Mouse (Mus musculus): ENCODE results near the gene Susd4. TPM values are rescaled to one million over a fixed set of nuclear protein-coding genes. Genes with fewer than 3 reads are reported as not detected.

Susd4 gene
- total and polyA plus RNA-seq, 3 experiments, result not detected

DNA sequence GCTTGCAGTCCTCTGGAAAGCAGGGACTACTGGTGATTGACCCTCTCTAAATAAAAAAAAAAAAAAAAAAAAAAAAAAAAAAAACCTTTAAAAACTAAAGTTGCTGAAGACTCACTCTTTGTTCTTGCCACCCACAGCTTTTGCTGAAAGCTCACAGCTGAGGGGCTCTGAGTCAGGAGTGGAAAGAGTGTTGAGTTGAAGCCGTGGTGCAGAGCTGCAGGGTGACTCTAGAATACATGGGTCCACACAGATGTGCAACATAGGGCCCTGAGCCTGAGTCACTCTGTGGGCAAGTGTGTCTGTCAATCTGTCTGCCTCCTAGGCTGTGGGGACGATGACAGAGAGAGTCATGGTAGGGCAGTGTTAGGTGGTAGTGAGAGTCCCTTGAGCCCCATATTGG, 119.0 kb downstream of the Susd4 start:
- Histone ChIP-seq H3K9me3 (replicated peaks) (peaks cover 85% of the 10 kb centered on the region), H3K27me3 (ENCODE audit: insufficient read depth, low read length) (no peaks in the 10 kb centered on the region), H3K4me3 (ENCODE audit: low read depth, low read length) (no peak overlapping the region), H3K36me3 (replicated peaks) (no peaks in the 10 kb centered on the region), H3K4me1 (ENCODE audit: insufficient read depth, low read depth, low read length) (no peaks in the 10 kb centered on the region)
- TF ChIP-seq GATA1 (IDR thresholded peaks at IDR 0.05; ENCODE audit: borderline replicate concordance, low read length) (no peak), CTCF (IDR thresholded peaks at IDR 0.05; ENCODE audit: low read depth, low read length) (no peak), TAL1 (conservative IDR thresholded peaks at IDR 0.05; ENCODE audit: low read depth, low read length) (no peak), GATA2 (IDR thresholded peaks at IDR 0.05; ENCODE audit: borderline replicate concordance, low read depth, low read length) (no peak), POLR2AphosphoS5 (IDR thresholded peaks at IDR 0.05; ENCODE audit: insufficient replicate concordance, low read depth, low read length) (no peak)
- DNase-seq (ENCODE audit: low spot score), result no peak
- ATAC-seq (ENCODE audit: extremely low read depth, insufficient number of reproducible peaks, low FRiP score, poor library complexity, severe bottlenecking), result no peak

DNA sequence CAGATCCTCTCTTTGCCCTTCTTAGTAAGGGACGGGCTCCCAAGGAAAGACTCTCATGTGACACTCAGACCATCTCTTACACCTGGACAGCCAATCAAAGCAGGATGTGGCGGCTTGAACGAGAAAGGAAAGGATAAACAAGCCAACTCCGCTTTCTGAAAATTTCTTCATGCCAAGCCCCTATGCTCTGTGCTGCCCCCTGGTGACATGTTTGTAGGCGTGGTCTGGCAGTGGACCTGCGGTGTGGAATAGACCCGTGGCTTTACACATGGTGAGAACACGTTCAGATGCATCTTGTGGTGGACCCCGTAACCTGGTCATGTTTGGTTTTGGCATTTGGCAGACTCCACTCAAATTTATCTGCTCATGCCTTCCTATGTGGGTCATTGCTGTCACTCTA, 132.0 kb downstream of the Susd4 start:
- no peak for ATAC-seq (ENCODE audit: extremely low read depth, insufficient number of reproducible peaks, low FRiP score, poor library complexity, severe bottlenecking)
- TF ChIP-seq POLR2AphosphoS5 (IDR thresholded peaks at IDR 0.05; ENCODE audit: insufficient replicate concordance, low read depth, low read length) (no peak), GATA2 (IDR thresholded peaks at IDR 0.05; ENCODE audit: borderline replicate concordance, low read depth, low read length) (no peak), CTCF (IDR thresholded peaks at IDR 0.05; ENCODE audit: low read depth, low read length) (no peak)
- Histone ChIP-seq H3K36me3 (replicated peaks) (no peaks in the 10 kb centered on the region), H3K9me3 (replicated peaks) (peaks cover 75% of the 10 kb centered on the region), H3K27me3 (ENCODE audit: insufficient read depth, low read length) (no peaks in the 10 kb centered on the region), H3K4me3 (ENCODE audit: low read depth, low read length) (no peak overlapping the region), H3K4me1 (ENCODE audit: insufficient read depth, low read depth, low read length) (no peaks in the 10 kb centered on the region)
- DNase-seq (ENCODE audit: low spot score), result no peak

DNA sequence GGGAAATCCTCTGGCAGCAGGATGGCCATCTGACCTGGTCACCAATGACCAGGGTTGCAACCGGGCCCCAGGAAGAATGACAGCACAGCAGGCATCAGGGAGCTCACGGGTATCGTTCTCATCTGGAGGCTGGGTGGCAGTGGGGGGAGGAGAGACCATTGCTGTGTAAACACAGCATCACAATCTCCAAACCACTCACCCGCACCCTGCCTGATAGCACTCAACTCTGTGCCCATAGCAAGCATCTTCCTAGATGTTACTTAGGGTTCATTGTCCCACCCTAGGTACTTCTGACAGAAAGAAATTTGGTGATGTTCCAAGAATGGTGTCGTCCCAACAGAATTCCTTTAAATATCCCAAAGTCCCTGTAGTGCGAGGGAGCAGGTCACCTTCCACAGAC, 133.4 kb downstream of the Susd4 start:
- no peak for TF ChIP-seq CTCF (IDR thresholded peaks at IDR 0.05; ENCODE audit: low read depth, low read length)
- TF ChIP-seq TAL1 (conservative IDR thresholded peaks at IDR 0.05; ENCODE audit: low read depth, low read length), result no peak
- no peak for TF ChIP-seq GATA1 (IDR thresholded peaks at IDR 0.05; ENCODE audit: borderline replicate concordance, low read length)
- TF ChIP-seq GATA2 (IDR thresholded peaks at IDR 0.05; ENCODE audit: borderline replicate concordance, low read depth, low read length), result no peak
- no peak for TF ChIP-seq POLR2AphosphoS5 (IDR thresholded peaks at IDR 0.05; ENCODE audit: insufficient replicate concordance, low read depth, low read length)
- Histone ChIP-seq H3K27me3 (ENCODE audit: insufficient read depth, low read length) (no peaks in the 10 kb centered on the region), H3K36me3 (replicated peaks) (no peaks in the 10 kb centered on the region), H3K4me3 (ENCODE audit: low read depth, low read length) (no peak overlapping the region), H3K9me3 (replicated peaks) (peaks cover 69% of the 10 kb centered on the region), H3K4me1 (ENCODE audit: insufficient read depth, low read depth, low read length) (no peaks in the 10 kb centered on the region)
- no peak for DNase-seq (ENCODE audit: low spot score)
- no peak for ATAC-seq (ENCODE audit: extremely low read depth, insufficient number of reproducible peaks, low FRiP score, poor library complexity, severe bottlenecking)

DNA sequence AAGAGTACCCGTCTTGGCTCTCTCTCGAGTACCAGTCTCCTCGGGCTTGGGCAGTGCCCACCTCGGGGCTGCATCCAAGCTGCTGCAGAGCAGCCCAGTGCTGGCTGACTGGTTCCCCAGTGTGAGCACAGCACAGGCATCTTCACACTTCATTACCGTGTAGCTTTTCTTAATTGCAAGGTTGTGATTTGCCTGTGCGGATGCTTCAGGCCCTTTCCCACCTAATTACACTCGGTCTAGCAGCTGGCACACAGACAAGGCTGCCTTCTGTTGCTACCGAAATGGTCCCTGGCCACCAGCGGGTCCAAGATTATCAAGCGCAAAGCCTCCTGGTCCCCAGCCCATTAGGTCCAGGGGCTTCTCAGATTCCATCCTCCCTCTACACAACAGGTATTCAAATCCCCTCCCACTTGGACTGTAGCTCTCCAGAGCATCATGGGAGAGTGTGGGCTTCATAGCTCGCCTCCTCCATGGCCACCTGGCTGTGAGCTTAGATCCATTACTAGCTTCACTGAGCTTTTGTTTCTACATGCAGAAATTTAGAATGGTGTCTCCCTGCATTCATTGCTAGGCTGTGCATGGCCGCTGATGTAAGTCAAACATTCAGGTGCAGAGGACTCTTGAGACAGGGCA, 134.0 kb downstream of the Susd4 start:
- H3K9me3 ChIP-seq (replicated peaks), result peaks cover 70% of the 10 kb centered on the region
- no peak overlapping the region for H3K4me3 ChIP-seq (ENCODE audit: low read depth, low read length)
- TF ChIP-seq POLR2AphosphoS5 (IDR thresholded peaks at IDR 0.05; ENCODE audit: insufficient replicate concordance, low read depth, low read length) (no peak), TAL1 (conservative IDR thresholded peaks at IDR 0.05; ENCODE audit: low read depth, low read length) (no peak), GATA2 (IDR thresholded peaks at IDR 0.05; ENCODE audit: borderline replicate concordance, low read depth, low read length) (no peak), CTCF (IDR thresholded peaks at IDR 0.05; ENCODE audit: low read depth, low read length) (no peak), GATA1 (IDR thresholded peaks at IDR 0.05; ENCODE audit: borderline replicate concordance, low read length) (no peak)
- ATAC-seq (ENCODE audit: extremely low read depth, insufficient number of reproducible peaks, low FRiP score, poor library complexity, severe bottlenecking) (no peak), DNase-seq (ENCODE audit: low spot score) (no peak)
- H3K4me1 ChIP-seq (ENCODE audit: insufficient read depth, low read depth, low read length), result no peaks in the 10 kb centered on the region
- H3K36me3 ChIP-seq (replicated peaks), result no peaks in the 10 kb centered on the region
- H3K27me3 ChIP-seq (ENCODE audit: insufficient read depth, low read length), result no peaks in the 10 kb centered on the region

DNA sequence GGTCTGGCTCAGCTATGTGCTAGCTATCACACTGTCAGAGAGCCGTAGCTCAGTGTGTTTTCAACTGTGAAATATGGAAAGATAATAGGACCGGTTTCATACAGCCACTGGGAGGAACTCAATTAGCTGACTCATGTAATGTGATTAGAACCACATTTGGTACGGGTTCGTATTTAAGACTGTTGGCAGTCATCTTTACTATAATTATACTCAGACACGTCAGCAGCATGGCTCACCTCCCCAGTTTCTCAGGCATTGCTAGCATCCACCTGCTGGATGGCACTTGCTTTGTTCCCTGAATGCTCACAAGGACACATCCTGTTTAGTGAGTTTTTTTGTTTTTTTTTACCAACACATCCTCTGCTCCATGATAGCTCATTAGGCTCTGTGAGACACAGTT, 138.4 kb downstream of the Susd4 start:
- no peaks in the 10 kb centered on the region for H3K27me3 ChIP-seq (ENCODE audit: insufficient read depth, low read length)
- H3K36me3 ChIP-seq (replicated peaks), result no peaks in the 10 kb centered on the region
- H3K4me3 ChIP-seq (ENCODE audit: low read depth, low read length), result no peak overlapping the region
- H3K4me1 ChIP-seq (ENCODE audit: insufficient read depth, low read depth, low read length), result no peaks in the 10 kb centered on the region
- peaks cover 76% of the 10 kb centered on the region for H3K9me3 ChIP-seq (replicated peaks)
- TF ChIP-seq POLR2AphosphoS5 (IDR thresholded peaks at IDR 0.05; ENCODE audit: insufficient replicate concordance, low read depth, low read length) (no peak), GATA2 (IDR thresholded peaks at IDR 0.05; ENCODE audit: borderline replicate concordance, low read depth, low read length) (no peak), CTCF (IDR thresholded peaks at IDR 0.05; ENCODE audit: low read depth, low read length) (no peak), TAL1 (conservative IDR thresholded peaks at IDR 0.05; ENCODE audit: low read depth, low read length) (no peak), GATA1 (IDR thresholded peaks at IDR 0.05; ENCODE audit: borderline replicate concordance, low read length) (no peak)
- ATAC-seq (ENCODE audit: extremely low read depth, insufficient number of reproducible peaks, low FRiP score, poor library complexity, severe bottlenecking) (no peak), DNase-seq (ENCODE audit: low spot score) (no peak)

DNA sequence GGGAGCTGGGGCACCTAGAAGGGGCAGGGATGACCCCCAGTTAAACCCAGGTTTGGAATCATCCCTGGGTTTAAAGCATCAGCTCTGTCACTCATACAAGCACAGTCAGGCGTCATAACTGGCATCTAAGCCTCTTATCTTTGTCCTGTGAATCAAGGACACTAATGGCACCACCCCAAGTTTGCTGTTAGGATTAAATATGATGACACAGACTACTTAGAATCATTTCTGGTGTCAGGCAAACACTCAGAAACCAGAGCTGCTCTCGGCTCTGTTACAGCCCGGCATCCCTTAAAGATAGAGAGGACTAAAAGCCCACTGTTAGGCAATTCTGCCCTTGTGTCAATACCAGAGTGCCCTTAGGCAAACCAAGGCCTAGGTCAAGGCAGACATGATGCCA, 139.2 kb downstream of the Susd4 start:
- Histone ChIP-seq H3K4me1 (ENCODE audit: insufficient read depth, low read depth, low read length) (no peaks in the 10 kb centered on the region), H3K9me3 (replicated peaks) (peaks cover 72% of the 10 kb centered on the region), H3K4me3 (ENCODE audit: low read depth, low read length) (no peak overlapping the region), H3K36me3 (replicated peaks) (no peaks in the 10 kb centered on the region), H3K27me3 (ENCODE audit: insufficient read depth, low read length) (no peaks in the 10 kb centered on the region)
- TF ChIP-seq GATA1 (IDR thresholded peaks at IDR 0.05; ENCODE audit: borderline replicate concordance, low read length), result no peak
- no peak for TF ChIP-seq POLR2AphosphoS5 (IDR thresholded peaks at IDR 0.05; ENCODE audit: insufficient replicate concordance, low read depth, low read length)
- TF ChIP-seq TAL1 (conservative IDR thresholded peaks at IDR 0.05; ENCODE audit: low read depth, low read length), result no peak
- no peak for TF ChIP-seq CTCF (IDR thresholded peaks at IDR 0.05; ENCODE audit: low read depth, low read length)
- TF ChIP-seq GATA2 (IDR thresholded peaks at IDR 0.05; ENCODE audit: borderline replicate concordance, low read depth, low read length), result no peak
- ATAC-seq (ENCODE audit: extremely low read depth, insufficient number of reproducible peaks, low FRiP score, poor library complexity, severe bottlenecking) (no peak), DNase-seq (ENCODE audit: low spot score) (no peak)

Measured in G1E (cell line).